Mouse (Mus musculus): ENCODE data around the gene Gimap4. TPM values are rescaled to one million over a fixed set of nuclear protein-coding genes. Genes with fewer than 3 reads are reported as not detected.

Gene Gimap4
- polyA plus RNA-seq, 1 experiment from 2014 or later: 0.73 TPM

DNA sequence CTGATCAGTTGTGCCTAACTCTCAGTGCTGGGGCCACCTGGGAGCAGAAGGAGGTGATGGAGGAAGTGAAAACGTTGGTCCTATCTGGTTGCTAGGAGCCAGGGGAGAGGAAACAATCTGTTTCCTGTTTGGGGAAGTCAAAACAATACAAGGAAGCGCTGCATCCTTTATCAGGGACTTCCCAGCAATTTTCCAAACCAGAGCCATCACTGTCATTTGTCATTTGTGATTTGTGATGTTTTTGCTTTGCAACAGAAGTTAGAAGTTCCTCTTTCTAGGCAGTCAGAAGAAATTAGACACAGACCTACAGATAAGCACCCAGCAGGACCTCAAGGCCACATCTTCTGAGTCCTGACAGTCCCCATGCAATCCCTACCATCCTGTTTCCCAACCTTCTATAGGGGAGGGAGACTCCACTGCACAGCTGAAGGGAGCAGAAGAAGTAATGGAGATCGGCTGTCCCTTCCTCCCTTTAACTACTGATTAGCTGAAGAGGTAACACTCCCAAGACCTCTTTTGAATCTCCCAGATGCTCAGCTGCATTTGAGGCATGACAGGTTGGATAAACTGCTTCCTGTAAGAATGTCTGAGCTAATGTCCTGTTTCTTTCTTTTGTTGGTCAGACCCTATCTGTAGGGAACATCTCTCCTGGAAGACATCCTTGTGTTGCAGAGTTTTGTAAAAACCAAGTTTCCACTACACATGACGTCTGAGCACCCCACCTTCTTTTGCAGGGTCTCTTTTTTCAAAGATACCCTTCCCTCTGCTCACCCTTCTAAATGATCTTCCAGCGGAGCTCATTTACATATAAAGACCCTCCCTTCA lies 16.1 kb downstream of the Gimap4 start:
- no peak for DNase-seq (ENCODE audit: low read depth, low spot score)
- TF ChIP-seq CTCF (IDR thresholded peaks at IDR 0.05): no peak
- in situ Hi-C loops (cut with MboI; ENCODE audit: low pct_unique_long_range_greater_than_20kb): no loop called here
- H3K27me3 ChIP-seq: no peaks in the 10 kb centered on the region
- POLR2A ChIA-PET: interaction anchor here (0.9 kb wide), 1 partner anchor 285 kb away, joined by 3 read pairs; no protein-coding TSS in a partner anchor
- CTCF ChIA-PET: interaction anchor here (0.8 to 1.8 kb wide), 3 partner anchors 10 to 72 kb away, joined by 3 to 7 read pairs (median 5); no protein-coding TSS in a partner anchor
- no peak for ATAC-seq

DNA sequence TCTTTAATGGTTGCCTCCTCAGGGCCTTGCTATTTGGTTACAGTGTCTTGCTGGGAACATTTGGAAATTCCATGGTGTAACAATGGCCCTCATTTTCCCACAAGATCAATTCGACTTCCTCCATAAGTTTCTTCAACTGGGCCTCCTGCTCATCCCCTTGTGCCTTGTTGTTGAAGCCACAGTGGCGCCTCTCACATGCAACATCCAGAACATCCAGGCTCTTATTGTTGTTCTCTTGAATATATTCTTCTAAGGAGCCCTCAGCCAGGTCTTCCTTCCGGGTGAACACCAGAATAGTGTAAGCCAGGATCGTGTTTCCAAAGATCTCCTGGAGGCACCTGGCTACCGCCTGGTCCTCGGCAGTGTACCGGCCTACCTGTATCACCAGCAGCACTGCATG lies 17.8 kb downstream of the Gimap4 start:
- TF ChIP-seq CTCF (IDR thresholded peaks at IDR 0.05): no peak
- ChIA-PET CTCF (no interaction called here), POLR2A (no interaction called here)
- no peak for ATAC-seq
- H3K27me3 ChIP-seq: no peaks in the 10 kb centered on the region
- DNase-seq (ENCODE audit: low read depth, low spot score): no peak
- in situ Hi-C loops (cut with MboI; ENCODE audit: low pct_unique_long_range_greater_than_20kb): no loop called here

- ChIA-PET CTCF (no interaction called here), POLR2A (no interaction called here)
- in situ Hi-C loops (cut with MboI; ENCODE audit: low pct_unique_long_range_greater_than_20kb): no loop called here
- TF ChIP-seq CTCF (IDR thresholded peaks at IDR 0.05): peak; percentile 39
- DNase-seq (ENCODE audit: low read depth, low spot score) (no peak), ATAC-seq (no peak)
- H3K27me3 ChIP-seq: no peaks in the 10 kb centered on the region
Observed at GRCm38 (mm10) chr6:48702601-48703000, 18.3 kb downstream of the Gimap4 start.

- no peaks in the 10 kb centered on the region for H3K27me3 ChIP-seq
- ChIA-PET POLR2A (no interaction called here), CTCF (interaction anchor here (1.2 kb wide), 1 partner anchor 13 kb away, joined by 4 read pairs; no protein-coding TSS in a partner anchor)
- no peak for ATAC-seq
- in situ Hi-C loops (cut with MboI; ENCODE audit: low pct_unique_long_range_greater_than_20kb): no loop called here
- no peak for DNase-seq (ENCODE audit: low read depth, low spot score)
- TF ChIP-seq CTCF (IDR thresholded peaks at IDR 0.05): no peak
Observed at GRCm38 (mm10) chr6:48704146-48704545, 19.8 kb downstream of the Gimap4 start.

DNA sequence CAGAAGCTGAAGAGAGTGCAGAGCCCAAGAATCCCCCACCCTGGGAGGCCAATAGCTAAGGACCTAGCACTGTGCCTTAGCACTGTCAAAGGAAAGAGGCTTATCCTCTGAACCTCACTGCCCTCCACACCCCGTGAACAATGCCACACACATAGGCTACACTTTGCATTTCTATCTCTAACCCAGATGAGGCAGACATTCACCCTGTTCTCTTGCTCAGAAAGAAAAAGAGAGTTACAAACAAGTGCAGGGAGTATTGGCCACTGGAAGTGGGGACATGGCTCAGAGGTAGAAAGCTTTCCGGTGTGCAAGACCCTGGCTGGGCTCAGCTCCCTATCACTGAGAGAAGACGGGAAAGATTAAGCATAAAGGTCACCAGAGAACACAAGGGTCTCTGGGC lies 21.8 kb downstream of the Gimap4 start:
- TF ChIP-seq CTCF (IDR thresholded peaks at IDR 0.05): no peak
- CTCF ChIA-PET: no interaction called here
- no peak for ATAC-seq
- in situ Hi-C loops (cut with MboI; ENCODE audit: low pct_unique_long_range_greater_than_20kb): no loop called here
- H3K27me3 ChIP-seq: no peaks in the 10 kb centered on the region
- POLR2A ChIA-PET: no interaction called here
- no peak for DNase-seq (ENCODE audit: low read depth, low spot score)

DNA sequence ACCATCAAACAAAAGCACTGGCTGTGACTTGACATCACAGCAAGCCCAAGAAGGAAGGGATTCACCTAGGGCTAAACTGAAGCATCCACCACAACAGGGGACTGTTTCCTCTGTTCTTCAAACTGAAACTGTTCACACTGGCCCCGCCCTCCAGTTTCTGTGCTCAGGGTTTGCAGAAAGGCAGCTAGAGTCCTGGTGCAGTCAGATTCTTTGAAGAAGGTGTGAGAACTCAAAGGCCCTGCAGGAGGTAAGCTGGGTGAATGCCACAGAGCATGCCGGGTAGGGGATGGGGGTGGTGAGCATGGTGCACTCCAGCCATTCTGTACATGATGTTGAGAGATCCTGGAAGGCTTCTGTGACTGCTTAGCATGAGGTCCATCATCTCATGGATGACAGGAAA lies 34.1 kb downstream of the Gimap4 start, which contains the start of the genes Gm28053 and Gimap7:
Gene Gm28053, plus strand, starts transcription at position 153 of the 400 bp plus-strand sequence.
Gene Gimap7, plus strand, starts transcription at position 167 of the 400 bp plus-strand sequence.
- DNase-seq (ENCODE audit: low read depth, low spot score) (no peak), ATAC-seq (no peak)
- ChIA-PET CTCF (no interaction called here), POLR2A (no interaction called here)
- in situ Hi-C loops (cut with MboI; ENCODE audit: low pct_unique_long_range_greater_than_20kb): no loop called here
- no peak for TF ChIP-seq CTCF (IDR thresholded peaks at IDR 0.05)
- H3K27me3 ChIP-seq: peaks cover 5% of the 10 kb centered on the region

GRCm38 (mm10) chr6:48720326-48720725 lies 36.0 kb downstream of the Gimap4 start:
- DNase-seq (ENCODE audit: low read depth, low spot score): no peak
- ATAC-seq: no peak
- no peak for TF ChIP-seq CTCF (IDR thresholded peaks at IDR 0.05)
- peaks cover under 1% of the 10 kb centered on the region for H3K27me3 ChIP-seq
- CTCF ChIA-PET: no interaction called here
- POLR2A ChIA-PET: no interaction called here
- in situ Hi-C loops (cut with MboI; ENCODE audit: low pct_unique_long_range_greater_than_20kb): no loop called here

DNA sequence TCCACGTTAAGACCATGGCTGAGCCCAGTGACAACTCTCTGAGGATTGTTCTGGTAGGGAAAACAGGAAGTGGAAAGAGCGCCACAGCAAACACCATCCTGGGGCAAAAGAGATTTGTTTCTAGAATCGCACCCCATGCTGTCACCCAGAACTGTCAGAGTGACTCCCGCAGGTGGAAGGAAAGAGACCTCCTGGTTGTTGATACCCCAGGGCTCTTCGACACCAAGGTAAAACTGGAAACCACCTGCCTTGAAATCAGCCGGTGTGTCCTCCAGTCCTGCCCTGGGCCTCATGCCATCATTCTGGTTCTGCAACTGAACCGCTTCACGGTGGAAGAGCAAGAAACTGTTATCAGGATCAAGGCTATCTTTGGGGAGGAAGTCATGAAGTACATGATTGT lies 39.1 kb downstream of the Gimap4 start:
- ChIA-PET POLR2A (no interaction called here), CTCF (no interaction called here)
- no peak for ATAC-seq

GRCm38 (mm10) chr6:48725476-48725875 lies 41.1 kb downstream of the Gimap4 start:
- in situ Hi-C loops (cut with MboI; ENCODE audit: low pct_unique_long_range_greater_than_20kb): no loop called here
- H3K27me3 ChIP-seq: peaks cover under 1% of the 10 kb centered on the region
- POLR2A ChIA-PET: interaction anchor here (0.7 kb wide), 3 partner anchors 78 to 138 kb away, joined by 3 to 6 read pairs (median 4); partner anchors contain the start of gene Gimap8
- ATAC-seq (peak; percentile 83), DNase-seq (ENCODE audit: low read depth, low spot score) (peak; percentile 74)
- TF ChIP-seq CTCF (IDR thresholded peaks at IDR 0.05): no peak
- CTCF ChIA-PET: interaction anchor here (1.0 to 1.4 kb wide), 4 partner anchors 33 to 80 kb away, joined by 3 to 5 read pairs (median 4); partner anchors contain the start of genes Gimap3 and Gimap8

More for the DNA sequence above, 39.1 kb downstream of the Gimap4 start:
- in situ Hi-C loops (cut with MboI; ENCODE audit: low pct_unique_long_range_greater_than_20kb): no loop called here
- H3K27me3 ChIP-seq: no peaks in the 10 kb centered on the region
- no peak for DNase-seq (ENCODE audit: low read depth, low spot score)
- no peak for TF ChIP-seq CTCF (IDR thresholded peaks at IDR 0.05)

DNA sequence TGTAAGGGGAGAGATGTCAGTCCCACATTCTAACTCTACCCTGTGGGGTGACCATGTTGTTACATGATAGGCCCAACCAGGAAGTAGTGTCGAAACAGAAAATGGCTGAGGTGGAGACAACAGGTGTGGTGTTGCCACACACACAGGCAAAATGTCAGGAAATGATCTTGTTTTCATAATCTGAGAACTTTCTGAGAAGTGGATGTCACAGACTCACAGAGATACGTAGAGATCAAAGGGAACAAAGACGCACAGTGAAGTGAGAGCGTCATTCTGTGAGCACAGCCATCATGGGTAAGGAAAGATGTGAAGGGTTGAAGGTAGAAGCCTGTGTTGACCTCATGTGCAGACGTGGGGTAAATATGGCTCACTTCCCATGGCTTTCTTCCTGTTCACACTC lies 43.4 kb downstream of the Gimap4 start:
- CTCF ChIA-PET: no interaction called here
- DNase-seq (ENCODE audit: low read depth, low spot score) (no peak), ATAC-seq (no peak)
- POLR2A ChIA-PET: no interaction called here
- no peak for TF ChIP-seq CTCF (IDR thresholded peaks at IDR 0.05)
- in situ Hi-C loops (cut with MboI; ENCODE audit: low pct_unique_long_range_greater_than_20kb): no loop called here
- H3K27me3 ChIP-seq: peaks cover 3% of the 10 kb centered on the region

DNA sequence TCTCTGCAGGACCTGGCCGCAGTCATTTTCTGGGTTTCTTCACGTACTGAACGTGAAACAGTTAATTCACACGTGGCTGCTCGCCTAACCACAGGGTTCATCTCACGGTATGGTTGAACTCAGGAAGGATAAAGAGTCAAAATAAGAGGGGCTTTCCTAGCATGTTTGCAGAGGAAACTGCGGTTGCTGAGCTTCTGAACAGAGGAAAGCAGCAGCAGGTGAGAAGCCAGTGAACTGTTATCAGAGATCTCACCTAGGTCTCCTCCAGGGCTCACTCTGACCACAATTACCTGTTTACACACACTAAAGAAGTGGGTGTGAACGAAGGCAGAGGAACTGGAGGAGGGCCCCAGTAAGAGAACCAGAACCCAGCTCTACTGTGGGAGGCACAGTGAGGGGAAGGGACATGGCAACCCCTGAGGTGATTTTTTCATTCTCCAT lies 48.5 kb downstream of the Gimap4 start:
- in situ Hi-C loops (cut with MboI; ENCODE audit: low pct_unique_long_range_greater_than_20kb): no loop called here
- DNase-seq (ENCODE audit: low read depth, low spot score) (no peak), ATAC-seq (no peak)
- no peak for TF ChIP-seq CTCF (IDR thresholded peaks at IDR 0.05)
- peaks cover 6% of the 10 kb centered on the region for H3K27me3 ChIP-seq
- POLR2A ChIA-PET: interaction anchor here (1.1 kb wide), 1 partner anchor 12 kb away, joined by 3 read pairs; no protein-coding TSS in a partner anchor
- CTCF ChIA-PET: interaction anchor here (3.6 kb wide), 1 partner anchor 86 kb away, joined by 13 read pairs; the partner anchor contains the start of gene Gimap8
